Mouse (Mus musculus): ENCODE measurements around the gene Tex261.

The Tex261 gene

DNA sequence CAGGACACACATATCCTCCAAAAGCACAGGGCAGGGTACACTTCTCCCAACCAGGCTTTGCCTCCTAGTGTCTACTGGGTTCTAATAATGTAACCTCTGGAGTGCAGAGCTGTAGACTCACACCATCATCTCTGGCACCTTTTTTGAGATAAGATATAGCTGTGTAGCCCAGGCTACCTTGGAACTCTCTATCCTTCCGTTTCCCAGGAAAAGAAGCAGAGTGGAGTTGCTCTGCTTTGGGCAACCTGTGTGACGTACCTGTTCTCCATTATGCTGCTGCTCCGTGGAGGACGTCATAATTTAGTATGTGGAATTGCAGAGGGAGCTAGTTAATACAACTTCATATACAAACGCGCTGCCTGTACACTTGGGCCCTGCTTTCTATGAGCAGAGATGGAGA lies 13.3 kb downstream of the Tex261 start, which contains the start of gene Ankrd53:
Gene Ankrd53 (plus strand): TSS at position 301 of the 400 bp plus-strand sequence.
- DNase-seq (ENCODE audit: low read depth, low spot score): no peak

DNA sequence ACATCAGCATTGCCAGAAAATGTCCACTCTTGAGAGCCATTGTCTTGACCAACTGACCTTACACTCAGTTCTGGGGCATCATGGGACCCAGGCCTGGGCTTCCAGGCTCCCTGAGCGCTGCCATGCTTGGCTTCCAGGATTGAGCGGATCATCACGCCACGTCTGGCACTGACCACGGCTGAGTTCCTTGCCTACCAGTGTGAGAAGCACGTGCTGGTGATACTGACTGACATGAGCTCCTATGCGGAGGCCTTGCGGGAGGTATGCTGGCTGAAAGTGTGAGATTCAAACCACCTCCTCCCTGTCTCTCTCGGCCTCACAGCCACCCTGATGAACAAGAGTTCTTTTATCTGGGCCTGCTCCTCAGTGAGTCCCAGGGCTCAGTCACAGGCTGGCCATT lies 19.6 kb downstream of the Tex261 start:
- DNase-seq (ENCODE audit: low read depth, low spot score): no peak

DNA sequence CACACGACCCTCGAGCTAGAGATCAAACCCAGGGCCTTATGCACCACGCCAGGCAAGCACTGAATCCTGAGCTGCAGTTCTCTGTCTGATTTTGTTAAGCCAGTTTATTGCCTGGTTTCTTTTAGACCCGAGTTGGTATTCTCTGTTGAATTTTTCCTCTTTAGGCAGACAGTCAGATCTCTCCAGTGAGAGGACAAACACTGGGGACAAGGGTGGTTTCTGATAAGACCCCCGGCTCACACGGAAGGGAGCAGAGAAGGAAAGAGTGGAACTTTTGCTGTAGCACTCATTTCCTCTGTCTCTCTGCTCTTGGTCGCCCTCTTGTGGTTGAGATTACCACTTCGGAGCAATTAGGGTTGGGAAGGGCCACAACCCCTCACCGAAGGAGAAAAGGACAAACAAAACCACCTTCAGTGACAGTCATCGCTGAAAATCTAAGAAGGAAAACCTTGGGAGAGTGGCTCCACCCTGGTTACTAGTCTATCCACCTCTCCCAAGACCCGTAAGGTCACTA lies 25.4 kb downstream of the Tex261 start:
- DNase-seq (ENCODE audit: low read depth, low spot score): peak; percentile 81

DNA sequence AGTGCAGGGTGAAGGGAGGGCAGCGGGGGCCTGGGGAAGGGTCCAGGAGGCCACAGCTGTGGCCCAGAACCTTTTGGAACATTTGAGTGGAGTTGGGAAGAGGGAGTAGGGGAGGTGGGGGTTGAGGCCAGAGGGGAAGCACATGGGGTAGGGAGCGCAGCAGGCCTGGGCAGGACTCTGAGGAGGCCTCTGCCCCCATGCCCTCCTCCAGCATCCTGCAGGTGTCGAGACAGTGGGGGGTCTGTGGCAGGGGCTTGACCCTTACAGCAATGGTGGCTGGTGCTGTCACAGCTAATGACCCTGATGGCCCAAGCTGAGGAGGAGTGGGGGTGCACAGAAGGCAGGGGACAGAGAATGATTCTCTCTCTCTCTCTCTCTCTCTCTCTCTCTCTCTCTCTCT lies 26.3 kb downstream of the Tex261 start:
- DNase-seq (ENCODE audit: low read depth, low spot score): no peak

DNA sequence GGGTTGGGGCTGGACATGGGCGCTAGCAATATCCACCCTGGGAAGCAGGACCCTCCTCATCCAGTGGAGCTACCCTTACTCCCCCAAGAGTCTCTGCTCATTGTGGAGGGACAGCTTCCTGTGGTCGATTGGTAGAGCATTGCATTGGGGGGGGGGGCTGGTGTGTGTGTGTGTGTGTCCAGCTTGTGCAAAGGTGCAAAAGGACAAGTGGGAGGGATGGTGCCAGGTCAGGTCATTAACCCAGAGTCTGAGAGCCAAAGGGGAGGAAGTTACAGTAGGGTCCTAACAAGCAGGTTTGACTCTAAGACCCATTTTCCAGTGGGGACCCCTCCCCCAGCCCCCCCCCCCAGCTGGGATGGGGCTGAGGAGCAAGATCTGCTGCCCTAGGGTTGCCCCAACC lies 30.1 kb downstream of the Tex261 start:
- DNase-seq (ENCODE audit: low read depth, low spot score): no peak

DNA sequence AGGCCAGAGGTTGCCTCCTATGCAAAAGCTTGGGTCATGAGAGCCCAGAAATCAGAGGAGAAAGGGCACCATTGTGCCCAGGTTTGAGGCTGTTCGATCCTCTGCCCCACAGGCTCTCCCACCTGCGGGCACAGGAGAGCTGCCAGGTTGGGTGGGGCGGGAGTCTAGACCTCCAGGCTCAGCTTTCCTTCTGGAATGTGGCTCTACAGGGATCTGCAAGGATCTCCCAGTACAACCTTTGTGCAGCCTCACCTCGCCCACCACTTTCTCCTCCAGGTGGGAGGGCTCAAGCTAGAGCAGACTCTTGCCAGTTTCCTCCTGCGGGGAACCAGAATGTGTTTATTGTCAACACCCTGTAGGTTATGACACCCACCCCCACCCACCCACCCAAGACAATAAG lies 31.1 kb downstream of the Tex261 start:
- DNase-seq (ENCODE audit: low read depth, low spot score): no peak

DNA sequence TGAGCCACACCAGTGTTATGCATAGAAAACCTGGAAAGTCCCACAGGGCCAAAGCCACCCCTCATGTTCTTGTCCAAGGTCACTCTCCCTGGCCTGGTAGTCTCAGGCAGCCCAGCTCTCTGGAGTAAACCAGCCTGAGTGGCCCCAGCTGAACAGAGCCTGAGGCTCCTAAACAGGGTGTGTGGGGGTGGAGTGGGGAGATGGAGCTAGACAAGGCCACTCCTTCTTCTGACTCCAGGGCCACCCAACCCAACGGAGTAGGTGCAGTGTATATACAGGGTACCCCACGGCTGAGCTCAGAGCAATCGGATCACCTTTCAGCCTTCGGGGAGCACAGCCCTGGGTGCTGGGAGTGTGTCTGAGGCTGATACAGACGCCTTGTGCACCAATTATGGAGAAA lies 31.5 kb downstream of the Tex261 start:
- no peak for DNase-seq (ENCODE audit: low read depth, low spot score)

DNA sequence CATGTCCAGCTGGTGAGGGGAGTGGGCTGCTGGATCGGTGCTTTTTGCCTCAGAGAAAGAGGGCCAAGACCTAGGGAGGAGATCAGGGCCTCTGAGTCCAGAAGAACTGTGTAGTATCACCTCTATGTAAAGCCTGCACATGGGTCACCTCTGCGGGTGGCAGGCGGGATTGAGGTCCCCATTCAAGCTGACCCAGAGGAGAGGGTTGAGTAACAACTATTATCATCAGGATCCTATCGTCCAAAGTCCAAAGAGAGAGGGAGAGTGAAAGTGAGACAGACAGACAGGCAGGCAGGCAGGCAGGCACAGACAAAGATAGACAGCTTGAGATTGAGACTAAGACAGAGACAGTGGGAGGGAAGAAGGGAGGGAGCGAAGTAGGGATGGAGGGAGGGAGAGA lies 32.4 kb downstream of the Tex261 start:
- DNase-seq (ENCODE audit: low read depth, low spot score): no peak

DNA sequence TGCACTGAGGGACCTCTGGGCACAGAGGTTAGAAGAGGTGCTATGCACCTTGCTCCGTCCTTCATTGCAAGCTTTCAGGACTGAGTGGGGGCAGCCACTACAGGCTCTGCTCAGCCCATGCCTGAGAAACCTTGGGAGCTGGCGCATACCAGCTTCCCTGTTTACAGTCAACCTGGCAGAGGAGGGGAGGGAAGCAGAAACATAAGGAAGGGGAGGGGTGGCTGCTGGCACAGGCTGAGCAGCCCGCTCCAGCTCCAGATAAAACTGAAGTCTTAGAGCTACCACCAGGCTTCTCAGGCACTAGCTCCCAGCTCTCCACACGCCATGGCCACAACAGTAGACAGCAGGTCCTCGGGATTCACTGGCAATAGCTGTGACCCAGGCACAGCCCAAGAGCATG lies 32.9 kb downstream of the Tex261 start, which contains the start of gene Atp6v1b1:
Gene Atp6v1b1 (plus strand): TSS at position 230 of the 400 bp plus-strand sequence.
- DNase-seq (ENCODE audit: low read depth, low spot score): no peak

DNA sequence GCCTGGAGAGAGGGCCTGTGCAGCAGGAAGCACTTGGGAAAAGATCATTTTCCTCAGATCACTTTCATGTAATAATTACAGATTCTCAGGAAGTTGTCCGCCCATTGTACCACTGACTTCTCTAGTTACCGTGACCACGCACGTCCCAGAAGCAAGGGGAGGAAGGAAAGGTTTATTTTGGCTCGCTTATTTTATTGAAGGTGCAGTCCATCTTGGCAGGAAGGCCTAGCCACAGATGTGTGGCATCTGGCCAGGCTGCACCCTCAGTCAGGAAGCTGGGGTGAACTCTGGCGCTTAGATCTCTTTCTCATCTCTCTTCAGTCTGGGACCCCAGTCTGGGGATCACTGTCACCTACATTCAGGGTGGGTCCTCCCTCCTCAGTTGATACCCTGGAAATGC lies 37.0 kb downstream of the Tex261 start:
- DNase-seq (ENCODE audit: low read depth, low spot score): peak; percentile 28

DNA sequence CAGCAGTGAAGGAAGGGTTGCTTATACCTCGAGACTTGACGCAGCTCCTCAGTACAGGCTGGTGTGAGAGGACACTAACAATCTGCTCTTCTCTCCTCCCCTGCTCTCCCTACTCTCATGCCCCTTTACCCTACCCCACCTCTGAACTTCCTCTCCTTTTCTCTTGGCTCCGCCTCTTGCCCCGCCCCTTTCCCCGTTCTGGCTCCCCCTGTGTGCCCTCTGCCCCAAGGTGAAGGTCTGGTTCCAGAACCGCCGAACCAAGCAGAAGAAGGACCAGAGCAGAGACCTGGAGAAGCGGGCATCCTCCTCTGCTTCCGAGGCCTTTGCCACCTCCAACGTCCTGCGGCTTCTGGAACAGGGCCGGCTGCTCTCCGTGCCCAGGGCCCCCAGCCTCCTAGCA lies 38.3 kb downstream of the Tex261 start:
- DNase-seq (ENCODE audit: low read depth, low spot score): no peak

DNA sequence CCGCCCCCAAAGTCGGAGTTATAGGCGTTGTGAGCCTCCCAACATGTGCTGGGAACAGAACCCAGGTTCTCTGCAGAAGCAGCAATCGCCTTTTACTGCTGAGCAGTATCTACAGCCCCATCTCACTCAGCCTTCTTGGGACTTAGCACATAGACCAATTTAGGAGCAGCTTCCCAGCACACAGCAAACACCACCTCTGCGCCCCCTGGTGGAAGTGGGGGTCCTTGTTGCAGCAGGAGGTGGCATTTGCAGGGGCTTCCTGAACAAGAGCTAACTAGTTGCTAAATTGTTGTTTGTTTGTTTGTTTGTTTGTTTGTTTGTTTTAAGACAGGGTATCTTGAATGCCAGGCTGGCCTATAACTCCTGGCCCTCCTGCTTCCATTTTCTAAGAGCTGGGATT lies 44.5 kb downstream of the Tex261 start:
- peak; percentile 78 for DNase-seq (ENCODE audit: low read depth, low spot score)

DNA sequence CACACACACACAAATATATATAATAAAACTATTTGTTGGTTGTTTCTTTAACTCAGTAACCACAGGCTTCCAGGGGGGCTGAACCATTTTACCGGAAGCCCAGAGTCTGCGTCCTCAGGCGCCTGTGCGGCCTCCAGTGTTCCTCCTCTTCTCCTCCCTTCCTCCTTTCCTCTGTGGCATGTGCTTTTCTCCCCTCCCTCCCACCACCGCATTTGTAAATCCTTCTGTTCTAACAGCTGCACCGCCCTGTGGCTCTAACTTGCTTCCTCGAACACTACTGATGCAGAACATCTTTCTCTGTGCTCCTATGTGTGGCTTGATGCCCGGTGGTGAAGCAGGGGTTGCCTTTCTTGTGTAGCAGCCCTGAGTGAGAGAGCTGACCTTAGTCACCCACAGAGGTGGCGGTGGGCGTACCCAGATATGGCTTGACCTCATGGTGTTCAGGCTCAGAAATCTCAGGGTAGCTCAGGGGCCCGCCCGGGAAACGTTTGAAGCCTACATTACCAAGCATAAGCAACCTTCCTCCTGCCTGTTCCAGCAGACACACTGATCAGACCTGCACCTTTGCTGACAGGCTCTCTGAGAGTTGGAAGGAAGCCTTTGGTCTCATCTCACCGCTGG lies 46.2 kb downstream of the Tex261 start:
- DNase-seq (ENCODE audit: low read depth, low spot score): no peak

DNA sequence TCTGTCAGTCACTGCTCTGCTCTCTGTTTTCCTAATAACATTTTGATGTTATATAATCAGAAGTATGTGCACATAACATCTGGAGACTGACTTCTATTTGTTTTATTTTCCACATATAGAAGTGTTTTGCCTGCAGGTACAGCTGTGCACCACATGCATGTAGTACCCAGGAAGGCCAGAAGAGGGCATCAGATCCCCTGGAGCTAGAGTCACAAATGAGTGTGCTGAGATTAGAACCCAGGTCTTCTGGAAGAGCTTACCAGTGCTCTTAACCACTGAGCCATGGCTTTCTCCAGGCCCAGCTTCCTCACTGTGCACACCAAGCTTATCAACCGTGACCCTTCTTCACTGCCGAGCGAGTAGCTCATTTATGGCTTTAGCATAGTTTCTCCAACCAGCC lies 47.1 kb downstream of the Tex261 start:
- peak; percentile 55 for DNase-seq (ENCODE audit: low read depth, low spot score)

DNA sequence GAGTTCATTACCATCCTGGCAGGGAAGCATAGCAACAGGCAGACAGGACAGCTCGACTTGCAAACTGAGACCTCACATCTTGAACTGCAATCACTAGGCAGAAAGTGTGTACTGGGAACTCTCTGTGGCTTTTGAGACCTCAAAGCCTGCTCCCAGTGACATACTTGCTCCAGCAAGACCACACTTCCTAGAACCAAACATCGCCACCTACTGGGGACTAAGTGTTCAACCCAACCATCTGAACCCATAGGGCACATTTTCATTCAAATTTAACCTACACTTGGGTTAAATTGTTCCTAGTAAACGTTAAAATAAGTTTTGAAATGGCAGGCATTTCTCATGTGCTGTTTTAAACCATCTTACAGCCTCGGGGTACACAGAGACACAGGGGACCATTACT lies 48.4 kb downstream of the Tex261 start:
- DNase-seq (ENCODE audit: low read depth, low spot score): peak; percentile 62

DNA sequence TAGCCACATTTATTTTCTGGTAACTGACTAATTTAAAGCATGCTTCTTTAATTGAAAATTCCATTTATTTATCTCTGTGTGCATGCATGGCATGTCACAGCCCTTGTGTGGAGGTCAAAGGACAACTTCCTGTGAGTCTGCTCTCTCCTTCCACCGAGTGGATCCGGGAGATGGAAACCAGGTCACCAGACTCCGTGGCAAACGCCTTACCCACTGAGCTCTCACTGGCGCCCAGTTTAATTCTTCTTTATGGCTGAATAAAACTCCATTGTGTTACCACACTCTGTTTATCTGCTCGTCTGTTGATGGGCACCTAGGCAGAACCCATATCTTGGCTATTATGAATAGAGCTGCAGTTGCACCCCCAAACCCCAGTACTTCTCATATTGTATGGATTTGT lies 53.1 kb downstream of the Tex261 start:
- no peak for DNase-seq (ENCODE audit: low read depth, low spot score)
